Mouse (Mus musculus) activated CD4-positive, CD25-positive, alpha-beta regulatory T cell (primary cell): ENCODE results near the gene Rhox4g. TPM values are rescaled to one million over a fixed set of nuclear protein-coding genes. Genes with fewer than 3 reads are reported as not detected.

Source experiments
- polyA plus RNA-seq, 2 experiments: library from polyadenylated mRNA; unstranded; fragments of 100-300 nt; shearing (Covaris generic); gene quantifications; one replicate each; pipeline ENCODE4 v1.2.1; 2017

The Rhox4g gene
- polyA plus RNA-seq = under 1 TPM in 1 of 2 experiments, not detected in 1; 0.31 TPM

GRCm38 (mm10) chrX:37651227-37651626 is at the start of gene Rhox4g:
Gene Rhox4g, minus strand, starts transcription at chrX:37651327.

DNA sequence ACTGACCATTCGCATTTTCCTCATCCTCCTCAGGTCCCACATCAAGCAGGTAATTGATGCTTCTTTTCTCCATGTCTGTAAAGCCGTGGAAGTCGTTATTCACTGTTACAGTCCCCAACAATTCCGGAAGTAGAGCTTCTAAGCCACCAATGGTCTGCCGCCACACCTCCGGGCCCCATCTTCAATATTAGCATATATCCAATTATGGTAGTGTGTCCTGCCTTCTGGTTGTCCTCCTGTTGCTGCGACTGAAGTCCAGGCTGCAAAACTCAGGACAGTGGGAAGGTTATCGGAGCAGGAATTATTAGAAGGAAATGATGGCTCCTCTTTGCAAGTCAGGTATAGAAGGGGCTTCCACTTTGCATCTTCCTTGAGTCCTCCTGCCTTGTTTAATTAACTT is 22.1 kb upstream of the Rhox4g start, which contains the start of gene Rhox2h:
Rhox2h (minus strand) TSS at position 101 of the 400 bp plus-strand sequence.

GRCm38 (mm10) chrX:37668664-37669063 is 17.5 kb upstream of the Rhox4g start, which contains the start of gene Rhox3h:
Gene Rhox3h, minus strand, starts transcription at chrX:37668764.

GRCm38 (mm10) chrX:37643370-37643769 is 7.8 kb downstream of the Rhox4g start, which contains the start of gene Rhox2g:
Gene Rhox2g, minus strand, starts transcription at chrX:37643470.

GRCm38 (mm10) chrX:37628512-37628911 is 22.6 kb downstream of the Rhox4g start, which contains the start of gene Rhox3g:
Gene Rhox3g, minus strand, starts transcription at chrX:37628612.

GRCm38 (mm10) chrX:37607604-37608003 is 43.5 kb downstream of the Rhox4g start, which contains the start of gene Rhox4f:
Gene Rhox4f, minus strand, starts transcription at chrX:37607704.

Other genes starting within 250 kb of the Rhox4g start
- gene Rhox2b, start 239.3 kb downstream of the Rhox4g start, polyA plus RNA-seq = not detected
- under 1 TPM in 1 of 2 experiments, not detected in 1; 0.55 TPM for gene Rhox4b, start 218.8 kb downstream of the Rhox4g start, polyA plus RNA-seq
- gene Rhox2c, start 197.6 kb downstream of the Rhox4g start, polyA plus RNA-seq = not detected
- gene Rhox3c, start 192.7 kb downstream of the Rhox4g start, polyA plus RNA-seq = not detected
- gene Rhox4c, start 171.0 kb downstream of the Rhox4g start, polyA plus RNA-seq = not detected
- gene Rhox2d, start 157.9 kb downstream of the Rhox4g start, polyA plus RNA-seq = not detected
- under 1 TPM in 1 of 2 experiments, not detected in 1; 0.25 TPM for gene Rhox4d, start 137.0 kb downstream of the Rhox4g start, polyA plus RNA-seq
- gene Rhox2e, start 120.9 kb downstream of the Rhox4g start, polyA plus RNA-seq = not detected
- gene Rhox3e, start 109.3 kb downstream of the Rhox4g start, polyA plus RNA-seq = not detected
- gene Rhox4e, start 93.9 kb downstream of the Rhox4g start, polyA plus RNA-seq = under 1 TPM in 1 of 2 experiments, not detected in 1; 0.57 TPM
- not detected for gene Rhox2f, start 79.9 kb downstream of the Rhox4g start, polyA plus RNA-seq
- gene Rhox3f, start 70.3 kb downstream of the Rhox4g start, polyA plus RNA-seq = not detected
- gene Rhox4f, start 43.6 kb downstream of the Rhox4g start, polyA plus RNA-seq = not detected
- gene Rhox3g, start 22.7 kb downstream of the Rhox4g start, polyA plus RNA-seq = not detected
- not detected for gene Rhox2g, start 7.9 kb downstream of the Rhox4g start, polyA plus RNA-seq
- gene Rhox3h, start 17.4 kb upstream of the Rhox4g start, polyA plus RNA-seq = not detected
- gene Rhox2h, start 21.9 kb upstream of the Rhox4g start, polyA plus RNA-seq = not detected
- gene Rhox5, start 153.5 kb upstream of the Rhox4g start, polyA plus RNA-seq = not detected
- gene Rhox6, start 175.6 kb upstream of the Rhox4g start, polyA plus RNA-seq = not detected
- not detected for gene Rhox7a, start 180.4 kb upstream of the Rhox4g start, polyA plus RNA-seq
- gene Rhox8, start 227.6 kb upstream of the Rhox4g start, polyA plus RNA-seq = under 1 TPM in 1 of 2 experiments, not detected in 1; 0.20 TPM
- gene Rhox7b, start 245.9 kb upstream of the Rhox4g start, polyA plus RNA-seq = not detected